Mouse (Mus musculus) embryonic facial prominence, embryonic 13.5 days (tissue): ENCODE data around the gene Dnajb1. TPM values are rescaled to one million over a fixed set of nuclear protein-coding genes. Genes with fewer than 3 reads are reported as not detected.

ENCODE experiments used
- polyA plus RNA-seq: library from polyadenylated mRNA; unstranded; fragments of >200 nt; fragmentation: Nextera tagmentation; extraction: Ambion mirVana; gene quantifications from 2 replicates; pipeline ENCODE4 v1.2.1, GENCODE M21; 2015

Gene Dnajb1
- polyA plus RNA-seq, 1 experiment from 2014 or later = 68.8 TPM

Other genes starting within 250 kb of the Dnajb1 start
- gene Clgn, start 218.3 kb upstream of the Dnajb1 start, polyA plus RNA-seq = 2.8 and 3.5 TPM in 2 replicates
- gene Scoc, start 149.8 kb upstream of the Dnajb1 start, polyA plus RNA-seq = 133 and 138 TPM in 2 replicates
- gene Olfr370, start 72.4 kb upstream of the Dnajb1 start, polyA plus RNA-seq = 0.23 TPM in 1 of 2 replicates, not detected in the other
- 304 and 312 TPM in 2 replicates for gene Ndufb7, start 41.5 kb upstream of the Dnajb1 start, polyA plus RNA-seq
- 545 and 624 TPM in 2 replicates for gene Tecr, start 222 bp upstream of the Dnajb1 start, polyA plus RNA-seq
- gene Gipc1, start 44.5 kb downstream of the Dnajb1 start, polyA plus RNA-seq = 186 and 190 TPM in 2 replicates
- gene Ptger1, start 58.5 kb downstream of the Dnajb1 start, polyA plus RNA-seq = 1.5 and 2.1 TPM in 2 replicates
- gene Pkn1, start 91.0 kb downstream of the Dnajb1 start, polyA plus RNA-seq = 23.5 and 24.0 TPM in 2 replicates
- 131 and 148 TPM in 2 replicates for gene Ddx39, start 107.0 kb downstream of the Dnajb1 start, polyA plus RNA-seq
- gene Adgre5, start 133.1 kb downstream of the Dnajb1 start, polyA plus RNA-seq = 27.1 and 27.7 TPM in 2 replicates